ENCODE assay signal across 8 mouse cellular contexts in the genomic region with DNA sequence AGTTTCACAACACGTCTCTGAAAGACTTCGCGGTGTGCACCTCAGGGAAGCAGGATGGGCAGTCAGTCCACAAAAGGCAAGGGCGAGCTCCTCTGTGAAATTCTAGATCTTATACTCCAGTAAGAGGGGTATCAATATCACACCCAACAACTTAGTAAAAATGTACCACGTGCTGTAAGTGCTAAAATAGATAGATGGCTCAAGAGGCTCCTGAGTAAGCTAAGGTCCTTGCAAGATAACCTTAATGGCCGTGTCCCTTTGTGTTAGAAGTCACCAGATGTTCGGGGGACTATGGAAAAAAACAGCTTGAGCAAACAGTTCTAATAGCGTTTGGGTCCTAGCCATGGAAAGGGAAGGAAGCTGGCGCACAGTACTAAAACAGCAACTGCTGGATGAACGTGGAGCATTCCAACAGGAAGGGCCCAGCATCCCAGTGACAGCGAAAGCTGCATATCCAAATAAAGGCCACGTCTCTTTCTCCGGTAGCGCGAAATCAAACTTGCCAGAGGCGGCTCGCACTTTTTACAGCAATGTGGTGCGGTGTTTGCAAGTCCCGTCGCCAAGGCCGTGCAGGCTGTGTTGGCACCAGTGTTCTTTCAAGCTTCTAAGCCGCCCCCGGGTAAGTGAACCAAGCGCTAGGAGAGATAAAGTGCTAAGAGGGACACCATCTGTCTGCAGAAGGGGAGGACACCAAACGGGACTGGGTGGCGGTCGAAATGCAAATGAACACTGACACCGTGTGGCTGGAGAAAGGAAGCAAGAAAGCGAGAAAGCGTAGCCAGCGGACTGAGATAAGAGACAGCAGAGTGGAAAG. TPM values are rescaled to one million over a fixed set of nuclear protein-coding genes. Genes with fewer than 3 reads are reported as not detected.
DNase-seq lines count a peak whose midpoint lies in the region.

No protein-coding gene starts in this region.

- DNase-seq in adrenal gland, adult (ENCODE audit: inconsistent age in 2 of 2, low spot score in 1 of 2) = peak; percentile 84 to 95
- peak; percentile 93 for DNase-seq in embryo, embryonic 10 days (ENCODE audit: low spot score)
- peak; percentile 50 to 54 for DNase-seq in gastrocnemius, adult 8-10 months (ENCODE audit: low spot score in 2 of 2)
- DNase-seq in induced T-regulatory cell, adult 2 months (ENCODE audit: low read depth) = peak; percentile 90
- DNase-seq in left cerebral cortex, adult 8-10 months (ENCODE audit: low spot score in 2 of 2) = peak; percentile 51 to 89
- peak; percentile 87 for DNase-seq in retina, postnatal 7 days (ENCODE audit: low read depth, low spot score)
- peak; percentile 78 for DNase-seq in thymus, postnatal 4 days

- H3K79me2 ChIP-seq in macrophage (ENCODE audit: inconsistent target) = no peaks in the 10 kb centered on the region

- H3K27ac ChIP-seq in macrophage = no peak overlapping the region

- WGBS in macrophage (ENCODE audit: missing documents) = 4% methylated on average over 31 of the region's 31 CpGs

- H3K36me3 ChIP-seq in macrophage (ENCODE audit: inconsistent target) = no peaks in the 10 kb centered on the region

- peak overlapping the region; percentile 26 for H3K4me3 ChIP-seq in macrophage (ENCODE audit: inconsistent target)

RNA-seq across cellular contexts. Expression of a gene that starts 24.4 kb away (rescaled TPM):
- 10 to 100 TPM; 45.1 to 52.6 (median 48.5) TPM for total RNA-seq in gastrocnemius, adult 8-10 months (2022)
- 10 to 100 TPM; 57.8 to 67.7 (median 60.8) TPM for total RNA-seq in left cerebral cortex, adult 8-10 months (2022)
- total RNA-seq in macrophage (2018; cell fraction: chromatin; rRNA removed) = 100 to 1,000 TPM; 117 to 322 (median 208) TPM
- 10 to 100 TPM; 29.4 to 66.9 (median 48.2) TPM for total RNA-seq in macrophage (2018; cell fraction: cytosol; rRNA removed)
- total RNA-seq in macrophage (2018; cell fraction: nucleus; rRNA removed) = 100 to 1,000 TPM in 19 of 26 experiments, 10 to 100 TPM in 7; 63.4 to 181 (median 112) TPM
- polyA plus RNA-seq in macrophage (2018) = 38.0 to 40.4 TPM (median 38.7 TPM) in 3 replicates

RNA-seq across cellular contexts. Expression of a gene that starts 31.6 kb away (rescaled TPM):
- total RNA-seq in gastrocnemius, adult 8-10 months (2022) = under 1 TPM in 1 of 4 experiments, not detected in 3; 0.85 TPM
- total RNA-seq in left cerebral cortex, adult 8-10 months (2022) = under 1 TPM in 2 of 4 experiments, not detected in 2; 0.42 to 0.59 TPM
- 1 to 10 TPM in 1 of 26 experiments, not detected in 25; 1.1 TPM for total RNA-seq in macrophage (2018; cell fraction: chromatin; rRNA removed)
- total RNA-seq in macrophage (2018; cell fraction: cytosol; rRNA removed) = under 1 TPM in 1 of 26 experiments, not detected in 25; 0.11 TPM
- not detected for total RNA-seq in macrophage (2018; cell fraction: nucleus; rRNA removed)
- not detected in 3 replicates for polyA plus RNA-seq in macrophage (2018)

RNA-seq across cellular contexts. Expression of a gene that starts 43.9 kb away (rescaled TPM):
- total RNA-seq in gastrocnemius, adult 8-10 months (2022) = 1,000 to 10,000 TPM in 2 of 4 experiments, 100 to 1,000 TPM in 2; 957 to 1,091 (median 1,034) TPM
- total RNA-seq in left cerebral cortex, adult 8-10 months (2022) = 100 to 1,000 TPM; 289 to 306 (median 295) TPM
- total RNA-seq in macrophage (2018; cell fraction: chromatin; rRNA removed) = 10 to 100 TPM in 1 of 26 experiments, 1 to 10 TPM in 23, not detected in 2; 1.6 to 24.6 (median 4.6) TPM
- total RNA-seq in macrophage (2018; cell fraction: cytosol; rRNA removed) = 100 to 1,000 TPM; 112 to 172 (median 144) TPM
- 10 to 100 TPM in 20 of 26 experiments, 1 to 10 TPM in 6; 4.5 to 32.2 (median 15.8) TPM for total RNA-seq in macrophage (2018; cell fraction: nucleus; rRNA removed)
- 52.1 to 187 TPM (median 175 TPM) in 3 replicates for polyA plus RNA-seq in macrophage (2018)

RNA-seq across cellular contexts. Expression of a gene that starts 50.0 kb away (rescaled TPM):
- 10 to 100 TPM; 40.5 to 53.0 (median 48.0) TPM for total RNA-seq in gastrocnemius, adult 8-10 months (2022)
- total RNA-seq in left cerebral cortex, adult 8-10 months (2022) = 10 to 100 TPM; 40.1 to 54.8 (median 43.8) TPM
- total RNA-seq in macrophage (2018; cell fraction: chromatin; rRNA removed) = 100 to 1,000 TPM; 114 to 283 (median 163) TPM
- 10 to 100 TPM; 27.9 to 46.3 (median 34.9) TPM for total RNA-seq in macrophage (2018; cell fraction: cytosol; rRNA removed)
- 100 to 1,000 TPM in 10 of 26 experiments, 10 to 100 TPM in 16; 60.5 to 158 (median 90.6) TPM for total RNA-seq in macrophage (2018; cell fraction: nucleus; rRNA removed)
- 23.7 to 44.8 TPM (median 39.3 TPM) in 3 replicates for polyA plus RNA-seq in macrophage (2018)
